Mouse (Mus musculus): ENCODE measurements around the gene Foxred1. TPM values are rescaled to one million over a fixed set of nuclear protein-coding genes. Genes with fewer than 3 reads are reported as not detected.

Gene Foxred1
- polyA plus RNA-seq (2015; fragmentation: Nextera tagmentation; extraction: Ambion mirVana), result 41.7 and 46.3 TPM in 2 replicates

- H3K9me3 ChIP-seq (ENCODE audit: control insufficient read depth, low read length), result no peaks in the 10 kb centered on the region
- H3K36me3 ChIP-seq (ENCODE audit: control insufficient read depth, insufficient read depth, low read length), result peaks cover 25% of the 10 kb centered on the region
- H3K27ac ChIP-seq (ENCODE audit: low read length), result peak within 1 kb of the TSS; percentile 84
- under 1% methylated on average over 72 of the region's 72 CpGs for WGBS
- peaks cover 14% of the 10 kb centered on the region for H3K4me1 ChIP-seq (ENCODE audit: control insufficient read depth, insufficient read depth, low read length)
- no peaks in the 10 kb centered on the region for H3K27me3 ChIP-seq (replicated peaks; ENCODE audit: control insufficient read depth, insufficient read depth, low read length)
- ATAC-seq, result peak; percentile 99
- H3K4me3 ChIP-seq (ENCODE audit: low read length), result peak within 1 kb of the TSS; percentile 81
- peak within 1 kb of the TSS; percentile 84 for H3K9ac ChIP-seq (ENCODE audit: low read depth, low read length)
- peak within 1 kb of the TSS; percentile 74 for H3K4me2 ChIP-seq (ENCODE audit: low read depth, low read length)
Observed at GRCm38 (mm10) chr9:35210542-35211474, at the start of gene Foxred1. Gene Foxred1, minus strand, starts transcription at chr9:35211055.

- peak; percentile 78 for ATAC-seq
- no peak overlapping the region for H3K4me3 ChIP-seq (ENCODE audit: low read length)
- H3K4me1 ChIP-seq (ENCODE audit: control insufficient read depth, insufficient read depth, low read length), result 0 out of 2 replicates have a peak, but pooled peaks cover 2% of the 10 kb centered on the region
- H3K9ac ChIP-seq (ENCODE audit: low read depth, low read length), result no peak overlapping the region
- H3K36me3 ChIP-seq (ENCODE audit: control insufficient read depth, insufficient read depth, low read length), result no peaks in the 10 kb centered on the region
- no peaks in the 10 kb centered on the region for H3K9me3 ChIP-seq (ENCODE audit: control insufficient read depth, low read length)
- H3K27me3 ChIP-seq (replicated peaks; ENCODE audit: control insufficient read depth, insufficient read depth, low read length), result no peaks in the 10 kb centered on the region
- H3K27ac ChIP-seq (ENCODE audit: low read length), result no peak overlapping the region
- no peak overlapping the region for H3K4me2 ChIP-seq (ENCODE audit: low read depth, low read length)
- 72% methylated on average over 7 of the region's 7 CpGs for WGBS
Observed at GRCm38 (mm10) chr9:35257365-35257764, 46.5 kb upstream of the Foxred1 start.

GRCm38 (mm10) chr9:35249476-35249875 lies 38.6 kb upstream of the Foxred1 start:
- Histone ChIP-seq H3K4me1 (ENCODE audit: control insufficient read depth, insufficient read depth, low read length) (no peaks in the 10 kb centered on the region; the same call in 1 of the 2 replicates), H3K4me2 (ENCODE audit: low read depth, low read length) (no peak overlapping the region), H3K4me3 (ENCODE audit: low read length) (no peak overlapping the region), H3K9ac (ENCODE audit: low read depth, low read length) (no peak overlapping the region), H3K27me3 (replicated peaks; ENCODE audit: control insufficient read depth, insufficient read depth, low read length) (no peaks in the 10 kb centered on the region), H3K36me3 (ENCODE audit: control insufficient read depth, insufficient read depth, low read length) (no peaks in the 10 kb centered on the region), H3K27ac (ENCODE audit: low read length) (no peak overlapping the region), H3K9me3 (ENCODE audit: control insufficient read depth, low read length) (no peaks in the 10 kb centered on the region)
- no peak for ATAC-seq

- H3K4me1 ChIP-seq (ENCODE audit: control insufficient read depth, insufficient read depth, low read length), result no peaks in the 10 kb centered on the region; the same call in 1 of the 2 replicates
- no peaks in the 10 kb centered on the region for H3K36me3 ChIP-seq (ENCODE audit: control insufficient read depth, insufficient read depth, low read length)
- H3K4me2 ChIP-seq (ENCODE audit: low read depth, low read length), result no peak overlapping the region
- ATAC-seq, result no peak
- no peak overlapping the region for H3K27ac ChIP-seq (ENCODE audit: low read length)
- no peak overlapping the region for H3K4me3 ChIP-seq (ENCODE audit: low read length)
- no peaks in the 10 kb centered on the region for H3K27me3 ChIP-seq (replicated peaks; ENCODE audit: control insufficient read depth, insufficient read depth, low read length)
- no peak overlapping the region for H3K9ac ChIP-seq (ENCODE audit: low read depth, low read length)
- H3K9me3 ChIP-seq (ENCODE audit: control insufficient read depth, low read length), result no peaks in the 10 kb centered on the region
- 94% methylated on average over 2 of the region's 2 CpGs for WGBS
Observed at GRCm38 (mm10) chr9:35247405-35247804, 36.5 kb upstream of the Foxred1 start.

GRCm38 (mm10) chr9:35239734-35240133 lies 28.9 kb upstream of the Foxred1 start:
- no peaks in the 10 kb centered on the region for H3K36me3 ChIP-seq (ENCODE audit: control insufficient read depth, insufficient read depth, low read length)
- no peak overlapping the region for H3K27ac ChIP-seq (ENCODE audit: low read length)
- no peaks in the 10 kb centered on the region for H3K9me3 ChIP-seq (ENCODE audit: control insufficient read depth, low read length)
- ATAC-seq, result no peak
- 68% methylated on average over 1 of the region's 1 CpGs for WGBS
- H3K4me1 ChIP-seq (ENCODE audit: control insufficient read depth, insufficient read depth, low read length), result no peaks in the 10 kb centered on the region
- no peak overlapping the region for H3K4me3 ChIP-seq (ENCODE audit: low read length)
- no peaks in the 10 kb centered on the region for H3K27me3 ChIP-seq (replicated peaks; ENCODE audit: control insufficient read depth, insufficient read depth, low read length)
- H3K4me2 ChIP-seq (ENCODE audit: low read depth, low read length), result no peak overlapping the region
- H3K9ac ChIP-seq (ENCODE audit: low read depth, low read length), result no peak overlapping the region

GRCm38 (mm10) chr9:35238915-35239571 lies 28.2 kb upstream of the Foxred1 start:
- H3K9me3 ChIP-seq (ENCODE audit: control insufficient read depth, low read length), result no peaks in the 10 kb centered on the region
- no peak overlapping the region for H3K4me3 ChIP-seq (ENCODE audit: low read length)
- no peaks in the 10 kb centered on the region for H3K4me1 ChIP-seq (ENCODE audit: control insufficient read depth, insufficient read depth, low read length)
- H3K4me2 ChIP-seq (ENCODE audit: low read depth, low read length), result no peak overlapping the region
- 68% methylated on average over 6 of the region's 6 CpGs for WGBS
- H3K27me3 ChIP-seq (replicated peaks; ENCODE audit: control insufficient read depth, insufficient read depth, low read length), result no peaks in the 10 kb centered on the region
- no peak for ATAC-seq
- no peaks in the 10 kb centered on the region for H3K36me3 ChIP-seq (ENCODE audit: control insufficient read depth, insufficient read depth, low read length)
- H3K9ac ChIP-seq (ENCODE audit: low read depth, low read length), result no peak overlapping the region
- H3K27ac ChIP-seq (ENCODE audit: low read length), result no peak overlapping the region

GRCm38 (mm10) chr9:35238371-35238770 lies 27.5 kb upstream of the Foxred1 start:
- Histone ChIP-seq H3K36me3 (ENCODE audit: control insufficient read depth, insufficient read depth, low read length) (no peaks in the 10 kb centered on the region), H3K4me3 (ENCODE audit: low read length) (no peak overlapping the region), H3K27me3 (replicated peaks; ENCODE audit: control insufficient read depth, insufficient read depth, low read length) (no peaks in the 10 kb centered on the region), H3K4me1 (ENCODE audit: control insufficient read depth, insufficient read depth, low read length) (no peaks in the 10 kb centered on the region), H3K27ac (ENCODE audit: low read length) (no peak overlapping the region), H3K9ac (ENCODE audit: low read depth, low read length) (no peak overlapping the region), H3K9me3 (ENCODE audit: control insufficient read depth, low read length) (no peaks in the 10 kb centered on the region), H3K4me2 (ENCODE audit: low read depth, low read length) (no peak overlapping the region)
- no peak for ATAC-seq
- WGBS, result 95% methylated on average over 1 of the region's 1 CpGs

GRCm38 (mm10) chr9:35235996-35236395 lies 25.1 kb upstream of the Foxred1 start:
- H3K9ac ChIP-seq (ENCODE audit: low read depth, low read length), result no peak overlapping the region
- H3K4me2 ChIP-seq (ENCODE audit: low read depth, low read length), result no peak overlapping the region
- no peak overlapping the region for H3K4me3 ChIP-seq (ENCODE audit: low read length)
- no peak for ATAC-seq
- no peaks in the 10 kb centered on the region for H3K27me3 ChIP-seq (replicated peaks; ENCODE audit: control insufficient read depth, insufficient read depth, low read length)
- 77% methylated on average over 3 of the region's 3 CpGs for WGBS
- H3K27ac ChIP-seq (ENCODE audit: low read length), result no peak overlapping the region
- no peaks in the 10 kb centered on the region for H3K4me1 ChIP-seq (ENCODE audit: control insufficient read depth, insufficient read depth, low read length)
- no peaks in the 10 kb centered on the region for H3K36me3 ChIP-seq (ENCODE audit: control insufficient read depth, insufficient read depth, low read length)
- H3K9me3 ChIP-seq (ENCODE audit: control insufficient read depth, low read length), result no peaks in the 10 kb centered on the region

GRCm38 (mm10) chr9:35228671-35229070 lies 17.8 kb upstream of the Foxred1 start:
- Histone ChIP-seq H3K36me3 (ENCODE audit: control insufficient read depth, insufficient read depth, low read length) (peaks cover 2% of the 10 kb centered on the region; the same call in 1 of the 2 replicates), H3K9ac (ENCODE audit: low read depth, low read length) (no peak overlapping the region), H3K4me1 (ENCODE audit: control insufficient read depth, insufficient read depth, low read length) (no peaks in the 10 kb centered on the region), H3K4me3 (ENCODE audit: low read length) (no peak overlapping the region), H3K27me3 (replicated peaks; ENCODE audit: control insufficient read depth, insufficient read depth, low read length) (no peaks in the 10 kb centered on the region), H3K27ac (ENCODE audit: low read length) (no peak overlapping the region), H3K4me2 (ENCODE audit: low read depth, low read length) (no peak overlapping the region), H3K9me3 (ENCODE audit: control insufficient read depth, low read length) (no peaks in the 10 kb centered on the region)
- 83% methylated on average over 3 of the region's 3 CpGs for WGBS
- no peak for ATAC-seq

Data from intestine, embryonic 16.5 days (tissue).